Mouse (Mus musculus) urinary bladder, adult 18-20 months (tissue): ENCODE data around the gene Slc16a5.

Source experiments
- DNase-seq, 2 experiments: peaks; one replicate each; pipeline ENCODE4 v3.0.0; 2022; ENCODE audit warnings: low spot score in 2 of 2, mixed read lengths in 2 of 2

Slc16a5 gene

DNA sequence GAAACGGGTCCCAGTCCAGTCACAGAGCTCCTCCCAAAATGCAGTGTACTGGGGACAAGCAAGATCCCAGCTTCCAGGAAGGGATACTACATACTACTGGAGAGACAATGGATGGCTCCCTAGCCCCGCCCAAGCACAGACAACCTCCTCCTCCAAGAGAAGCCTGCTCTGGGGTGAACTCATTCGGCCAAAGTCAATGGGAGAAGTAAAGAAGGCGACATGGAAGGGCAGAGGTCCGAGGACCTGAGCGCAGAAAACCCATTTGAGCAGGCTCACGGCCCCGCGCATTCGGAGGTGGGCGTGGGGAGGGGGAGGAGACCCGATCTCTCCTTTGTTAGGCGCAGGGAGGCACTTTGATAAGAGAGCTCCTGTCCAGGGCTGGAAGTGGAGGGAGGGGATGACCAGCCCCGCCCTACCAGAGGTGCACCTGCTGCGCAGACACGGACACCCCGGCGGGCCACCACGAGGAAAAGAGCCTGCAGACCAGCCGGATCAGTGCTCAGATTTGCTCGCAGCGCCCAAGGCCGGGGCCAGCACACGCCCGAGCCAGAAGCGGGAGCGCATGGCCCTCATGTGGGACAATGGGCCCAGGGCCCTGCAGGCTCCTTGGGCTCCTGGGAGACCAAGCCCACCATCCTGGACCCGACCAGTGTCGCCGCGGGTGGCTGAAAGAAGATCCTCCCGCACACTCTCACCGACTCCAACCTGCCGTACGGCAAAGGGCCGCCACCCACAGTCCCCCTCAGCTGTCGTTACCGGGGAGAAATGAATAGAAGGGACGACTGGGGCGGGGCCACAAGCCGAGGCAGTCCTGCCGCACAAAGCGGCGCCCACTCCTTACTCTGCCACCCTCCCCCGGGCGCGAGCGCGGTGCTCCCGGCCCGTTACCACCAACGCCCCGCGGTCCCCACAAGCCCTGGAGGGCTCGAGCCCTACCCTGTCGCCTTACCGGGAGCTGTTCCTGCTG lies 51.3 kb downstream of the Slc16a5 start:
- DNase-seq = no peak

GRCm38 (mm10) chr11:115514238-115514663 lies 52.0 kb downstream of the Slc16a5 start, which contains the start of gene Jpt1:
TSS of gene Jpt1 (minus strand) at chr11:115514387.
- peak; percentile 93 to 94 for DNase-seq

DNA sequence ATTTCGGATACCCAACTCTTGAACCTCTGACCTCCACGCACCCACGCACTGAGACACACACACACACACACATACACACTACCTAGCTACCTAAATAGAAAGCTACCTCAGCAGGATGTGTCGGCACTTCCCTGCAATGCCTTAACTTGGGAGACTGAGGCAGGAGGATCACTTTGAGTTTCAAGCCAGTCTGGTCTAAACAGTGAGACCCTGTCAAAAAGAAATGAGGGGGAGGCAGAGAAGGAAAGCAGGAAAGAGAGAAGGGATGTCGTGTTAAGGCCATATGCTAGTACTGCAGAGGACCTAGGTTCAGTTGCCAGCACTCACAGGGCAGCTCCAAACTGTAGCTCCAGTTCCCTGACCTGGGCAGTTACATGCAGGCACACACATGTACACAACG lies 52.7 kb downstream of the Slc16a5 start:
- no peak for DNase-seq

GRCm38 (mm10) chr11:115516942-115517341 lies 54.7 kb downstream of the Slc16a5 start:
- DNase-seq = no peak

GRCm38 (mm10) chr11:115518693-115519092 lies 56.4 kb downstream of the Slc16a5 start:
- no peak for DNase-seq

- no peak for DNase-seq
Observed at GRCm38 (mm10) chr11:115519581-115519980, 57.3 kb downstream of the Slc16a5 start.

DNA sequence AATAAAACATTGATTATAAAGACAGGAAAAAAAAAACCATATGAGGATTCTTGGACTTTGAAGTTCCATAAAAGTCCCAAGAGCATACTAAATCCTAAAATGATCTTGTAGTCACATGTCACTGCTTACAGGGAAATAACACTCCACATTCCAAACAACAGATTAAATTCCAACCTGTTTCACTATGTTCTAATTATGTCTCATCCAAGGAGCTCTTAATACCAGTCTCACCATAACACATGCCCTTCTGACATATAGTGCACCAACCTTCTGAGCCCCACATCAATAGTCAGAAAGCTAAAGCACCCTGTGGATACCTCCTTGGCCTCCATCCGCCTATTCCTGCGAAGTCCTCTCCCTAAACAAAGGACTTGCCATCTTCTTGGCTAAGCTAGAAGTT lies 57.9 kb downstream of the Slc16a5 start:
- DNase-seq = no peak

DNA sequence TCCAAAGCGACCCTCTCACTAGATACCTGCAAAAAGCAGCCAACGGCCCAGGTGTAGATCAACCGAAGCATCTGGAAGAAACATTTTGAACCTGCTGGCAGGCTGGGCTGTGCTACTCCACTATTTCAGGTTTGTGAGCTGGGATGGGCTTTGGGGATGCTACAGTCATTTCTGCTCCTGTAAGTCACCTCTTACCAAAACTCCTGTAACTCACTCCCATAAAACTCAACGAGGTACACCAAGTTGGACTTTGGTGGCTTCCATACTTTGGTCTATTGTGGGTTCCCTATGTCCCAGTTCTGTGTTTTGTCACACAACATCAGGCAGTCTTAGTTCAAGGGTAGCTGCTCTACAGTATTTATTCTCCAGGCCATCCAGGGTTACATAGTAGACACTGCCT lies 58.8 kb downstream of the Slc16a5 start:
- DNase-seq = no peak

- no peak for DNase-seq
Observed at GRCm38 (mm10) chr11:115522238-115522637, 60.0 kb downstream of the Slc16a5 start.

DNA sequence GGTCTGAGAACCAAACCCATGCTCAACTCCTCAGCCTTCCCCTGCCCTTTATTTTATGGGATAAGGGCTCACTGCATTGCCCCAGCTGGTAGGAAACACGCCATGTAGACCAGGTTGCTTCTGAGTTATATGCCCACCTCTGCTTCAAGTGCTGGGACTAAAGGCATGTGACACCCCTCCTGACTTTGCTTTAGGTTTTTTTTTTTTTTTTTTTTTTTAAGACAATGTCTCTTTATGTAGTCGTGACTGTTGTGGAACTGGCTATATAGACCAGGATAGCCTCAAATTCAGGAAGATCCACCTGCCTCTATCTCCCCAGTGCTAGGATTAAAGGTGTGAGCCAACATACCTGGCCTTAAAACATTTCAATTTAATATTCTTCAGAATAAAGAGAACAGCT lies 60.4 kb downstream of the Slc16a5 start:
- no peak for DNase-seq
